Mouse (Mus musculus): Measurements from ENCODE around the gene Ulk3. TPM values are rescaled to one million over a fixed set of nuclear protein-coding genes. Genes with fewer than 3 reads are reported as not detected.
A peak's percentile ranks its signal among the peaks of the same experiment; 100 is the strongest.

The Ulk3 gene
- total RNA-seq, 1 experiment from 2014 or later, result 3.8 TPM

GRCm38 (mm10) chr9:57606139-57606851 lies 17.0 kb downstream of the Ulk3 start, which contains the start of gene Cplx3:
Gene Cplx3 (minus strand): TSS chr9:57606281.
- no peak for ATAC-seq (replicated peaks; ENCODE audit: insufficient number of reproducible peaks, low FRiP score, low TSS enrichment, poor library complexity, severe bottlenecking)

- ATAC-seq (replicated peaks; ENCODE audit: insufficient number of reproducible peaks, low FRiP score, low TSS enrichment, poor library complexity, severe bottlenecking), result no peak
Measured at GRCm38 (mm10) chr9:57609803-57610202, 20.6 kb downstream of the Ulk3 start.

GRCm38 (mm10) chr9:57610359-57610826 lies 21.1 kb downstream of the Ulk3 start:
- no peak for ATAC-seq (replicated peaks; ENCODE audit: insufficient number of reproducible peaks, low FRiP score, low TSS enrichment, poor library complexity, severe bottlenecking)

DNA sequence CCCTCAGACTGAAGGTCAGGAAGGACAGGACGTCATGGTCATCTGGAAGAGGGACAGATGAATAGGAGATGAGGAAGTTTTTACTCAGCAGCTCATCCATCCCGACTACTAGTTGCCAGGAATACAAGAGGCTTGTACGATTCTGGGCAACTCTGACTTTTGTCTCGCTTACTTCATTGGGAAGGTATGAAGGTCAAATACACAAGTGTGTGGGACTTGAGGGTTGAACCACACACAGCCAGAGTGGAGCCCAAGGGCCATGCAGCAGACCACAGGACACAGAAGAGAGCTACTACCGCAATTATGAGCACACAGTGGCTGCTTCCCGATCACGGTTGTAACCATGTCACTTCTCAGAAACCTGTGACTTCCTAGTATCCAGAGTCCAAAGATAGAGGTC lies 23.3 kb downstream of the Ulk3 start:
- ATAC-seq (replicated peaks; ENCODE audit: insufficient number of reproducible peaks, low FRiP score, low TSS enrichment, poor library complexity, severe bottlenecking), result no peak

GRCm38 (mm10) chr9:57613975-57614374 lies 24.7 kb downstream of the Ulk3 start:
- ATAC-seq (replicated peaks; ENCODE audit: insufficient number of reproducible peaks, low FRiP score, low TSS enrichment, poor library complexity, severe bottlenecking), result no peak

DNA sequence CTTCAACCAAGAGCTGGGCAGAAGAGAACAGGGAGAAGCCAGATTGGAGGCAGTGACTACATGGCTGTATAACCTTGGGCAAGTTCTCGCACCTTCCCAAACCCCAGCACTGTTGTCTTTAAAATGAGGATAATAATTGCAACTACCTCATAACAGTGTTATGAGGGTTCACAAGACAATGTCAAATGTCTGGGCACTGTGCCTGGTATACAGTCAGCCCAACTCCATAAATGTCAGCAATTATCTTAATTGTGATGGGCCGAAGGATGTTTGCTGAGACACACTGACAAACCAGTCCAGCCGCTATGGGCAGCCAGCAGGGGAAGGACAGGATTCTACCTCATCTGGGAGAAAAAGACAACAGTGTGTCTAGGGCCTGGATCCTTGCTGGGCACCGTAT lies 25.5 kb downstream of the Ulk3 start:
- ATAC-seq (replicated peaks; ENCODE audit: insufficient number of reproducible peaks, low FRiP score, low TSS enrichment, poor library complexity, severe bottlenecking), result no peak

DNA sequence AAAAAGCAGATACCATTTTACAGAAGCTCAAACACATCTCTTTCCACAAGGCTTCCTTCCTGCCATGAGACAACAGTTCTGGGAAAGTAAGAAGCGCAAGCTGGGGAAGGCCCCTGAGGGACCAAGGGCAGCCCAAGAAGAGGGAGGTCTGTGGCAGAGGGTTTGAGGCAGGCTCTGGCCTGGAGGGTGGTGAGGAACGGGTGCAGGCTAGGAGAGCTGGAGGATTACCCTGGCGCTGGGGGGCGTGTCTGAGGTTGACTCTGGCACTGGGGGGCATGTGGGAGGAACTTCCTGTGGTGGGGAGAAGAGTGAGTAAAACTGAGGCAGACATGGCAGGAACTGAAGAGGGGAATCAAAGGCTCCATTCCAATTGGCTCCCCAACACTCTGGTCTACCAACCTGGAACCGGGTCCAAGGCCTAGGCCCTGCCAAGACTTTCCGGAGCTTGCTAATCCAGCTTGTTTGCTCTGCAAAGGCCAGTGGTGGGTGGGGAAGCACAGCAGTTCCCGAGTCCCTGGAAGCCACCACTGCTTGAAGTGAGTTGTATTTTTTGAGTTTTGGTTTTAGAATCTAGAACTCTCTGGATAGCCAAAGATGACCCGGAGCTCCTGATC lies 28.4 kb downstream of the Ulk3 start:
- ATAC-seq (replicated peaks; ENCODE audit: insufficient number of reproducible peaks, low FRiP score, low TSS enrichment, poor library complexity, severe bottlenecking), result no peak

DNA sequence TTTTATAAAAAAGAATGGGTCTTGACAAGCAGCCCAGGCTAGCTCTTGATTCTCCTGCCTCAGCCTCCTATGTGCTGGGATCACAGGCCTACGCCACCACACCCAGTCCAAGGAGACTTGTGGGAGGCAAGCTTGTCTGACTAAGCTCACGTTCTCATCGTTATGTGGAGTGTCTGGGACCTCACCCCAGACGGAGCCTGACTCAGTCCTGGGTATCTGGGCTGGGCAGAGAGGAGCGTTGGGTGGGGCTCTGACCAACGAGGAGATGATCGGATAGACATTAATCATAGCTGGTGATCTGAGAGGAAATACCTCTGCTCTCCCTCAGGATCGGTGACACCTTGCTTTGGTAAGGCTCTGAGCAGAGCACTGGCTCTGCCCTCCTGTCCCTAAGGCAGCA lies 29.6 kb downstream of the Ulk3 start:
- ATAC-seq (replicated peaks; ENCODE audit: insufficient number of reproducible peaks, low FRiP score, low TSS enrichment, poor library complexity, severe bottlenecking), result no peak

GRCm38 (mm10) chr9:57620674-57621073 lies 31.4 kb downstream of the Ulk3 start, which contains the start of gene Lman1l:
Gene Lman1l (minus strand): TSS chr9:57620774.
- ATAC-seq (replicated peaks; ENCODE audit: insufficient number of reproducible peaks, low FRiP score, low TSS enrichment, poor library complexity, severe bottlenecking), result no peak

DNA sequence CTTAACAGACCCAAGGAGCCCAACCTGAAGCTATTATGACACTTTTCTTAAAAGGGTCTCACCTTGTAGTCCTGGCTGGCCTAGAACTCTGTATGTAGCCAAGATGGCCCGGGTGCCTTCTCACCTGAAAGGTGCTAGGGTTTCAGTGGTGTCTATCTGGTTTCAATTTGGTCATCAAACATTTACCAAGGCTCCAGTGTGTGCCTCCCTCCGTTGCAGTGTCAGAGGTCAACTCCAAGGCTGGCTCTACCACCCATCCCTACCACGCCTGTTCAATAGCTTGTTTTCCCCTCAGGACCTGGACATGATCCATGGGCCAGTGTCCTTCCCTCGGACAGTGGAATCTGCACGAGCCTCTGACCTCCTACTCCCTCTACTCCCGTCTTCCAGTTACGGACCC lies 35.0 kb downstream of the Ulk3 start:
- no peak for ATAC-seq (replicated peaks; ENCODE audit: insufficient number of reproducible peaks, low FRiP score, low TSS enrichment, poor library complexity, severe bottlenecking)

GRCm38 (mm10) chr9:57625674-57626500 lies 36.6 kb downstream of the Ulk3 start:
- no peak for ATAC-seq (replicated peaks; ENCODE audit: insufficient number of reproducible peaks, low FRiP score, low TSS enrichment, poor library complexity, severe bottlenecking)

GRCm38 (mm10) chr9:57627191-57627590 lies 37.9 kb downstream of the Ulk3 start:
- no peak for ATAC-seq (replicated peaks; ENCODE audit: insufficient number of reproducible peaks, low FRiP score, low TSS enrichment, poor library complexity, severe bottlenecking)

- no peak for ATAC-seq (replicated peaks; ENCODE audit: insufficient number of reproducible peaks, low FRiP score, low TSS enrichment, poor library complexity, severe bottlenecking)
Measured at GRCm38 (mm10) chr9:57627892-57628291, 38.6 kb downstream of the Ulk3 start.

GRCm38 (mm10) chr9:57628717-57629116 lies 39.5 kb downstream of the Ulk3 start:
- no peak for ATAC-seq (replicated peaks; ENCODE audit: insufficient number of reproducible peaks, low FRiP score, low TSS enrichment, poor library complexity, severe bottlenecking)

DNA sequence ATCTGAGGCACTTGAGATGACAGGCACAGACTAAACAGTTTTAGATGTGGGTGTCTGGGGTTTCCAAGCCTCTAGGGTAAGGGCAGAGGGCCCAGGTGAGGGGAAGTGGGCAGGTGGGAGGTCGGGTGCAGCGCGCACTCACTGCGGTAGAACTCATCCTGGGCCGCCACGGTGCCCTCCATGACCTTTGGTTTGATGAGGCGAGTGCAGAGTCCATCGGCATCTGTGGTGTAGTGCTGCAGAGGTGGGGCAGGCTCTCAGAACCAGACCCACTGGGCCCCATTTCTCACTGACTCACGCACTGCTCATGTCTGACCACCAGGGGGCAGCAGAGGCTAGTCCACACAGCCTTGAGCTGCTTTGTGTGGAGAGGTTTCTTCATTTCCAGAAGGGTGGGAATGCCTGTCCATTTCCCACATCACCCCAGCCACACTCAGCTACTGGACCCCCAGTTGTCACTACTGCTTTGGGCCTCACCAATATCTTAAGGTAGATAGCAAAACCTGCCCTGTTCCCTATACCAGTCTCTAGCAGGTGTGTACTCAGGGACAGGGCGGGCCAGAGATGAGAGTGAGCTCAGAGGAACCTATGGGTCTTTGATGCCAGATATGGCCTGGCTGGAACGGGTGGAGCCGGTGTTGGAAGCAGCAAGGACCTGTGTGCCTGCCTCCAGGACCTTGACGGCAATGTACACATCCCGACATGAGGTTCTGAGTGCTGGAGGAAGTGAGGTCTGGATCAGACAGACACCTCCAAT lies 40.0 kb downstream of the Ulk3 start:
- ATAC-seq (replicated peaks; ENCODE audit: insufficient number of reproducible peaks, low FRiP score, low TSS enrichment, poor library complexity, severe bottlenecking), result peak; percentile 53

- no peak; the same call in 1 of the 2 replicates for ATAC-seq (replicated peaks; ENCODE audit: insufficient number of reproducible peaks, low FRiP score, low TSS enrichment, poor library complexity, severe bottlenecking)
Measured at GRCm38 (mm10) chr9:57633481-57634024, 44.3 kb downstream of the Ulk3 start.

DNA sequence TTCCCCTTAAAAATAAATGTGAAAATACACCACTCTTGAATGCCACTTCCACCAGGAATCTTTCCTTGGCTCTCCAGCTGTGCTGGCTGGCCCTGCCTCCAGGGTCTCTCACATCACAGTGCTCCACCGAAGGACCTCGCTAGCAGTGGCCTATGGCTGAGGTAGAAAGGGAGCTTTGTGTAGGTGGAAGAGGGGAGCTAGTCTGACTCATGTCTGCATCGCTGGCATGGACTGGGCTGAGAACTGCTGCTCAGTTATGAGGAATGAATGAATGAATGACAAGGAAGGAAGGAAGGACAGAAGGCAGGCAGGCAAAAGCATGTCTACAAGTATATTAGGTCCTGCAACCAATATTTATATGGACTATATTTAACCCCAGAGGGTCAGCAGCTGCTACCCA lies 48.0 kb downstream of the Ulk3 start:
- ATAC-seq (replicated peaks; ENCODE audit: insufficient number of reproducible peaks, low FRiP score, low TSS enrichment, poor library complexity, severe bottlenecking), result no peak

DNA sequence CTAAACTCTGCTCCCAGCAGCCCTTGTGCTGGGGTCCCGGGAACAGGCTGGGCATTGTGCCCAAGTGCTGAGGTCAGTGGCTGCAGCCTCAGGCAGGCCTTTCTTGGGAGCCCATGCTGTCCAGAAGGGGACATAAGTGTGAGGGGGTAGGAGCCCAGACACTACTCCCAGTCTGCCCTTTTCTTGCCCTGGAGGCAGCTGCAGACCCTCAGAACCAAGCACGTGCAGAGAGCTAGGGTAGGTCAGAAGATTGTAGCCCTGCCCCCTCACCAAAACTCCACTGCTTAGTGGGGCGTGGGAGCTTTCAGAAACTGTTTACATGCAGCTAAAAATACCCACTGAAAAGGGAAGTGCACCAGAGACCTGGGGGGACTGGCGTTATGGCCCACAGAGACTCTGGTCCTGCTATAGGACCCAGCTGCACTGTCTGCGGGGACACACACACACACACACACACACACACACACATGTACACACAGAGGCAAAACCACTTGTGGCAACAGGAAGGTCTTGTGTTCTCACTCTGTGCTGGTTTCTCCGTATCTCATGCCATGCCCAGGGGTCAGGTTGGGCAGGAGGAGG lies 48.6 kb downstream of the Ulk3 start:
- ATAC-seq (replicated peaks; ENCODE audit: insufficient number of reproducible peaks, low FRiP score, low TSS enrichment, poor library complexity, severe bottlenecking), result peak; percentile 49

All from monocyte, adult 5-6 weeks (primary cell).